Mouse (Mus musculus) CH12.LX (cell line): ENCODE results near the gene Cadm1. TPM values are rescaled to one million over a fixed set of nuclear protein-coding genes. Genes with fewer than 3 reads are reported as not detected.

Experiments used
- DNase-seq: peaks from one replicate; pipeline ENCODE4 v3.0.0-alpha.2; 2013; ENCODE audit errors: extremely low read depth
- H3K27ac ChIP-seq: 2 replicates; pipeline ENCODE4 v1.5.1; 2012; ENCODE audit warnings: low read depth, mild to moderate bottlenecking, control low read depth, moderate library complexity; ENCODE audit not compliant: insufficient read depth
- H3K27me3 ChIP-seq: replicated peaks from 2 replicates; pipeline ENCODE3; 2012; ENCODE audit warnings: inconsistent platforms
- H3K36me3 ChIP-seq, 2 experiments: replicated peaks in 1 of 2; 2 replicates each; pipeline versions ENCODE3 to v1.6.1; 2012; ENCODE audit warnings: inconsistent platforms in 1 of 2, low read length in 1 of 2, mild to moderate bottlenecking in 1 of 2, mixed read lengths in 1 of 2, moderate library complexity in 1 of 2; ENCODE audit not compliant: control insufficient read depth in 1 of 2, insufficient read depth in 1 of 2
- H3K4me1 ChIP-seq, 2 experiments: 2 replicates each; pipeline ENCODE4 v1.6.1; 2012; ENCODE audit warnings: inconsistent platforms in 1 of 2, moderate library complexity in 1 of 2; ENCODE audit not compliant: insufficient read depth in 2 of 2, control insufficient read depth in 1 of 2
- H3K4me2 ChIP-seq: 2 replicates; pipeline ENCODE4 v1.6.1; 2012; ENCODE audit warnings: low read depth, mild to moderate bottlenecking, control low read depth; ENCODE audit not compliant: poor library complexity, insufficient read depth, severe bottlenecking
- H3K4me3 ChIP-seq, 3 experiments: fragments of 150-350 bp in 1 of 3; sonication (generic) in 1 of 3; replicated peaks in 1 of 3; 2 replicates each; pipeline versions ENCODE3 to v1.5.1; 2011 to 2012; ENCODE audit warnings: low read depth in 2 of 3, low read length in 2 of 3, mild to moderate bottlenecking in 2 of 3, moderate library complexity in 2 of 3, control low read depth in 1 of 3, improper control_type of control experiment in 1 of 3, inconsistent platforms in 1 of 3, mixed read lengths in 1 of 3; ENCODE audit not compliant: poor library complexity in 1 of 3
- H3K79me2 ChIP-seq: replicated peaks from 2 replicates; pipeline ENCODE4 v1.6.1; 2012; ENCODE audit warnings: mild to moderate bottlenecking, moderate library complexity; ENCODE audit not compliant: control insufficient read depth, poor library complexity, insufficient read depth, severe bottlenecking; ENCODE audit errors: extremely low read depth
- H3K9ac ChIP-seq: 2 replicates; pipeline ENCODE4 v1.6.1; 2012; ENCODE audit warnings: low read depth, mild to moderate bottlenecking, control low read depth, moderate library complexity; ENCODE audit not compliant: insufficient read depth
- H3K9me3 ChIP-seq: replicated peaks from 2 replicates; pipeline ENCODE3; 2012; ENCODE audit warnings: low read length, inconsistent platforms, mixed read lengths
- BHLHE40 ChIP-seq: IDR thresholded peaks from 2 replicates; pipeline ENCODE4 v1.6.1; 2011; ENCODE audit warnings: mild to moderate bottlenecking, low read depth, low read length, improper control_type of control experiment
- CHD1 ChIP-seq: IDR thresholded peaks from 2 replicates; pipeline ENCODE4 v1.6.1; 2012; ENCODE audit warnings: low read depth, low read length, improper control_type of control experiment, inconsistent platforms
- E2F4 ChIP-seq: IDR thresholded peaks from 2 replicates; pipeline ENCODE4 v1.6.1; 2011; ENCODE audit warnings: low read depth, low read length, improper control_type of control experiment; ENCODE audit not compliant: insufficient replicate concordance
- ELF1 ChIP-seq: IDR thresholded peaks from 2 replicates; pipeline ENCODE4 v1.6.1; 2014; ENCODE audit warnings: low read depth, mild to moderate bottlenecking, inconsistent platforms, low read length, improper control_type of control experiment
- ETS1 ChIP-seq: conservative IDR thresholded peaks from 2 replicates; pipeline ENCODE4 v1.6.1; 2012; ENCODE audit warnings: low read depth, mild to moderate bottlenecking, inconsistent platforms, low read length, improper control_type of control experiment, moderate library complexity
- GABPA ChIP-seq: IDR thresholded peaks from 2 replicates; pipeline ENCODE4 v1.6.1; 2012; ENCODE audit warnings: low read depth, low read length, improper control_type of control experiment, inconsistent platforms; ENCODE audit not compliant: insufficient replicate concordance
- HCFC1 ChIP-seq: IDR thresholded peaks from 2 replicates; pipeline ENCODE4 v1.6.1; 2012; ENCODE audit warnings: low read depth, mild to moderate bottlenecking, inconsistent platforms, low read length, improper control_type of control experiment
- IRF4 ChIP-seq: IDR thresholded peaks from 2 replicates; pipeline ENCODE4 v1.6.1; 2014; ENCODE audit warnings: low read depth, mild to moderate bottlenecking, inconsistent platforms, low read length, improper control_type of control experiment
- JUN ChIP-seq: IDR thresholded peaks from 2 replicates; pipeline ENCODE4 v1.6.1; 2011; ENCODE audit warnings: low read depth, mild to moderate bottlenecking, low read length, improper control_type of control experiment, moderate library complexity; ENCODE audit not compliant: insufficient read depth
- JUND ChIP-seq: conservative IDR thresholded peaks from 2 replicates; pipeline ENCODE4 v1.6.1; 2011; ENCODE audit warnings: low read depth, low read length, improper control_type of control experiment
- KAT2A ChIP-seq: IDR thresholded peaks from 2 replicates; pipeline ENCODE4 v1.6.1; 2012; ENCODE audit warnings: low read length, improper control_type of control experiment, inconsistent platforms; ENCODE audit not compliant: insufficient replicate concordance
- MAFK ChIP-seq: IDR thresholded peaks from 2 replicates; pipeline ENCODE4 v1.6.1; 2011; ENCODE audit warnings: low read length, improper control_type of control experiment; ENCODE audit not compliant: insufficient replicate concordance
- MAX ChIP-seq: IDR thresholded peaks from 2 replicates; pipeline ENCODE4 v1.6.1; 2011; ENCODE audit warnings: low read length, improper control_type of control experiment
- MAZ ChIP-seq: IDR thresholded peaks from 2 replicates; pipeline ENCODE4 v1.6.1; 2012; ENCODE audit warnings: low read depth, mild to moderate bottlenecking, inconsistent platforms, low read length, improper control_type of control experiment, moderate library complexity
- MEF2A ChIP-seq: IDR thresholded peaks from 2 replicates; pipeline ENCODE4 v1.6.1; 2014; ENCODE audit warnings: low read depth, mild to moderate bottlenecking, inconsistent platforms, low read length, improper control_type of control experiment, borderline replicate concordance
- MYC ChIP-seq: IDR thresholded peaks from 2 replicates; pipeline ENCODE4 v1.6.1; 2011; ENCODE audit warnings: low read depth, mild to moderate bottlenecking, improper control_type of control experiment, low read length
- NELFE ChIP-seq: IDR thresholded peaks from 2 replicates; pipeline ENCODE4 v1.6.1; 2011; ENCODE audit warnings: low read depth, low read length, improper control_type of control experiment
- NRF1 ChIP-seq: IDR thresholded peaks from 2 replicates; pipeline ENCODE4 v1.6.1; 2014; ENCODE audit warnings: low read depth, mild to moderate bottlenecking, inconsistent platforms, low read length, improper control_type of control experiment, moderate library complexity
- POLR2A ChIP-seq: IDR thresholded peaks from 2 replicates; pipeline ENCODE4 v1.6.1; 2011; ENCODE audit warnings: low read depth, mild to moderate bottlenecking, improper control_type of control experiment, low read length
- POLR2AphosphoS2 ChIP-seq: IDR thresholded peaks from 2 replicates; pipeline ENCODE4 v1.6.1; 2011; ENCODE audit warnings: low read depth, low read length, improper control_type of control experiment
- RCOR1 ChIP-seq: conservative IDR thresholded peaks from 2 replicates; pipeline ENCODE4 v1.6.1; 2012; ENCODE audit warnings: low read depth, mild to moderate bottlenecking, inconsistent platforms, low read length, improper control_type of control experiment
- SIN3A ChIP-seq: IDR thresholded peaks from 2 replicates; pipeline ENCODE4 v1.6.1; 2012; ENCODE audit warnings: low read length, improper control_type of control experiment, inconsistent platforms
- TBP ChIP-seq: conservative IDR thresholded peaks from 2 replicates; pipeline ENCODE4 v1.6.1; 2011; ENCODE audit warnings: low read depth, low read length, improper control_type of control experiment
- TCF12 ChIP-seq: IDR thresholded peaks from 2 replicates; pipeline ENCODE4 v1.6.1; 2014; ENCODE audit warnings: low read depth, mild to moderate bottlenecking, inconsistent platforms, low read length, improper control_type of control experiment
- UBTF ChIP-seq: IDR thresholded peaks from 2 replicates; pipeline ENCODE4 v1.6.1; 2012; ENCODE audit warnings: low read depth, mild to moderate bottlenecking, inconsistent platforms, low read length, improper control_type of control experiment, moderate library complexity
- USF1 ChIP-seq: IDR thresholded peaks from 2 replicates; pipeline ENCODE4 v1.6.1; 2014; ENCODE audit warnings: low read depth, mild to moderate bottlenecking, inconsistent platforms, low read length, improper control_type of control experiment
- ZMIZ1 ChIP-seq: IDR thresholded peaks from 2 replicates; pipeline ENCODE4 v1.6.1; 2012; ENCODE audit warnings: low read depth, mild to moderate bottlenecking, inconsistent platforms, low read length, improper control_type of control experiment
- ZNF384 ChIP-seq: IDR thresholded peaks from 2 replicates; pipeline ENCODE4 v1.6.1; 2012; ENCODE audit warnings: low read depth, low read length, improper control_type of control experiment, inconsistent platforms
- dilution Hi-C: fragments of 300-500 bp; cut with MboI; formaldehyde crosslinking; loops from 2 replicates; pipeline ENCODE4 v1.14.3; 2020; ENCODE audit warnings: low sequenced_read_pairs; ENCODE audit not compliant: extremely low pct_unique_long_range_greater_than_20kb, extremely low pct_ligation_motif_present
- in situ Hi-C: fragments of 300-500 bp; cut with MboI; formaldehyde crosslinking; loops from 3 replicates; pipeline ENCODE4 v1.14.3; 2019; ENCODE audit warnings: low sequenced_read_pairs, low pct_ligation_motif_present, low pct_unique_long_range_greater_than_20kb, mixed read lengths
- polyA plus RNA-seq: library from polyadenylated mRNA; unstranded; fragments of >175 nt; gene quantifications from 2 replicates; pipeline ENCODE4 v1.2.1, GENCODE M21; 2012; ENCODE audit warnings: low read depth; ENCODE audit not compliant: insufficient read length
- total RNA-seq, 2 experiments: library from RNA; depleted of rRNA; stranded (reverse); fragments of 300-350 nt in 1 of 2; fragments of >200 nt in 1 of 2; gene quantifications; 2 replicates each; pipeline ENCODE4 v1.2.3; 2012 to 2014

Cadm1 gene
- total and polyA plus RNA-seq, 3 experiments, result not detected

DNA sequence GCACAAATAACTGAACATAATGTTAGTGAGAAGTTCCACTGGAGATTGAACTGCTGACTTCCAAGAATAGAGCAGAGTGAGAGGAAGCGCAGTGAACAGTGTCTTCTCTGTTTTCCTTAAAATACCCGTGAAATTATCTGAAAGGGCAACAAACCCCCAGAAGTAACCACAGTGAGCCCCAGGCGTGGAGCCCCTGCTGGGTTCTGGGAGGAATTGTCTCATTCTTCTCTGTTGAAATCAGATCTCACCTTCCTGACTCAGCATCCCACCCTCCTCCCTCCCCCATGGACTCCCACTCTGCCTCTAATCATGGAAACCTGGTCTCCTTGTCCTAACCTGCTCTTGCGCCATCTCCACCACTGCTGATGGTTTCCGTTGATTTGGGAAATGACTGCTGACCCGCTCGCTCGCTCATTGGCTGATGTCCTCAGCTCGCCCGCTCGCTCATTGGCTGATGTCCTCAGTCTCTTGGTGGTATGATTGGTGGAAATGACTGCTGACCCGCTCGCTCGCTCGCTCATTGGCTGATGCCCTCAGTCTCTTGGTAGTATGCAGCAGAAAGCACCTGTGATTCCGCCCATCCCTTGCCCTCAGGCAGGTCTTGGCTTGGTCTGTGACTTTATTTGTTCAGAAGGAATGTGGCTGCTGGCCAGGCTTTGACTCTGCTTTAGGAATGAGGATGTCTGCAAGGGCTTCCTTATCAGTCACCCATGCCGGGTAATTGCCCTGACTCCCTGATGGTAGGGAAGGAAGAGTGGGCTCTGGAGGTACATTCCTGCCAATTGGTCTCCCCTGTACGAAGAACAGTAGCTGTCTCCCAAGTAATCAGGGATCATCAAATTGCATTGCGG lies 173.3 kb downstream of the Cadm1 start:
- no peaks in the 10 kb centered on the region for H3K79me2 ChIP-seq
- H3K9me3 ChIP-seq, result peaks cover 34% of the 10 kb centered on the region
- dilution Hi-C loops (no loop called here), in situ Hi-C loops (loop anchor here (25.0 kb wide), 1 partner anchor 966 kb away; no protein-coding TSS in a partner anchor)
- H3K27ac ChIP-seq, result no peak overlapping the region
- TF ChIP-seq HCFC1 (no peak), MAX (no peak), ELF1 (no peak), NRF1 (no peak), USF1 (no peak), CHD1 (no peak), MAZ (no peak), IRF4 (no peak), SIN3A (no peak), RCOR1 (no peak), ETS1 (no peak), MAFK (no peak), ZMIZ1 (no peak), TCF12 (no peak), JUND (no peak), JUN (no peak)
- H3K4me1 ChIP-seq, result no peaks in the 10 kb centered on the region
- H3K27me3 ChIP-seq, result no peaks in the 10 kb centered on the region
- H3K4me3 ChIP-seq, result no peak overlapping the region
- no peak for DNase-seq
- H3K9ac ChIP-seq, result no peak overlapping the region
- no peaks in the 10 kb centered on the region for H3K36me3 ChIP-seq
- no peak overlapping the region for H3K4me2 ChIP-seq

- Histone ChIP-seq H3K27ac (no peak overlapping the region), H3K79me2 (no peaks in the 10 kb centered on the region), H3K4me3 (no peak overlapping the region), H3K4me1 (no peaks in the 10 kb centered on the region), H3K9ac (no peak overlapping the region)
- DNase-seq, result no peak
- no peak for TF ChIP-seq BHLHE40
- no peak for TF ChIP-seq GABPA
- TF ChIP-seq E2F4, result no peak
- TF ChIP-seq MYC, result no peak
- TF ChIP-seq IRF4, result no peak
- TF ChIP-seq KAT2A, result no peak
- TF ChIP-seq TBP, result no peak
- TF ChIP-seq ZNF384, result no peak
- no peak for TF ChIP-seq JUN
- no peak for TF ChIP-seq POLR2A
- no peak for TF ChIP-seq HCFC1
- no peak for TF ChIP-seq MEF2A
- TF ChIP-seq USF1, result no peak
- TF ChIP-seq POLR2AphosphoS2, result no peak
- no peak for TF ChIP-seq UBTF
- TF ChIP-seq NELFE, result no peak
- TF ChIP-seq, all 38 proteins: peak for 0
- no peaks in the 10 kb centered on the region for H3K36me3 ChIP-seq
- in situ Hi-C loops, result loop anchor here (25.0 kb wide), 1 partner anchor 969 kb away; no protein-coding TSS in a partner anchor
- no peaks in the 10 kb centered on the region for H3K27me3 ChIP-seq
- no peak overlapping the region for H3K4me2 ChIP-seq
- peaks cover 32% of the 10 kb centered on the region for H3K9me3 ChIP-seq
- dilution Hi-C loops, result no loop called here
Observed at GRCm38 (mm10) chr9:47706341-47706740, 176.4 kb downstream of the Cadm1 start.
